Mouse (Mus musculus) kidney, adult 2 months (tissue): Measurements from ENCODE around the gene Sergef. TPM values are rescaled to one million over a fixed set of nuclear protein-coding genes. Genes with fewer than 3 reads are reported as not detected.

ENCODE experiments used
- DNase-seq: peaks from one replicate; pipeline ENCODE4 v3.0.0; 2021
- H3K27ac ChIP-seq: fragments of 200-500 bp; 2 replicates; pipeline ENCODE4 v1.5.1; 2012; ENCODE audit warnings: low read depth, low read length, control low read depth, inconsistent platforms; ENCODE audit not compliant: insufficient read depth
- H3K27me3 ChIP-seq: fragments of 200-500 bp; replicated peaks from 2 replicates; pipeline ENCODE4 v1.6.1; 2012; ENCODE audit warnings: mild to moderate bottlenecking, moderate library complexity, low read length, inconsistent platforms; ENCODE audit not compliant: control insufficient read depth, insufficient read depth
- H3K36me3 ChIP-seq: fragments of 200-500 bp; 2 replicates; pipeline ENCODE4 v1.6.1; 2012; ENCODE audit warnings: mild to moderate bottlenecking, moderate library complexity, low read length, inconsistent platforms; ENCODE audit not compliant: control insufficient read depth, insufficient read depth
- H3K4me1 ChIP-seq: fragments of 200-500 bp; 2 replicates; pipeline ENCODE4 v1.6.1; 2011; ENCODE audit warnings: low read length; ENCODE audit not compliant: control insufficient read depth, insufficient read depth
- H3K4me3 ChIP-seq: fragments of 200-500 bp; 2 replicates; pipeline ENCODE4 v1.5.1; 2011; ENCODE audit warnings: mild to moderate bottlenecking, low read depth, low read length, control low read depth; ENCODE audit not compliant: insufficient read depth
- CTCF ChIP-seq: fragments of 200-500 bp; conservative IDR thresholded peaks from 2 replicates; pipeline ENCODE4 v1.5.1; 2011; ENCODE audit warnings: low read depth, mild to moderate bottlenecking, control low read depth, low read length, moderate library complexity, mixed read lengths; ENCODE audit not compliant: insufficient read depth, insufficient read length
- POLR2A ChIP-seq: fragments of 200-500 bp; IDR thresholded peaks from one replicate; pipeline ENCODE4 v1.6.1; 2011; ENCODE audit warnings: low read depth, low read length, control low read depth
- WGBS: fragments of 180-500 bp; shearing (Covaris S2); methylation state at CpG from one replicate; pipeline ENCODE4 v1.1.7; 2018; 5-methylcytosine and 5-hydroxymethylcytosine counted together
- polyA plus RNA-seq: library from polyadenylated mRNA; depleted of rRNA; stranded (reverse); fragments of >200 nt; gene quantifications from 2 replicates; pipeline ENCODE4 v1.2.3, GENCODE M21; 2012

Gene Sergef
- polyA plus RNA-seq, 1 experiment = 16.8 TPM

- H3K27ac ChIP-seq = no peak overlapping the region
- H3K4me3 ChIP-seq = no peak overlapping the region
- no peaks in the 10 kb centered on the region for H3K36me3 ChIP-seq
- TF ChIP-seq POLR2A = no peak
- no peak for TF ChIP-seq CTCF
- 85% methylated on average over 9 of the region's 9 CpGs for WGBS
- H3K4me1 ChIP-seq = no peaks in the 10 kb centered on the region
- DNase-seq = no peak
- H3K27me3 ChIP-seq = no peaks in the 10 kb centered on the region
These were observed 103.0 kb downstream of the Sergef start for GRCm38 (mm10) chr7:46536456-46537097.

GRCm38 (mm10) chr7:46535429-46535799 is 104.2 kb downstream of the Sergef start:
- DNase-seq = peak; percentile 37
- no peaks in the 10 kb centered on the region for H3K27me3 ChIP-seq
- H3K36me3 ChIP-seq = no peaks in the 10 kb centered on the region
- TF ChIP-seq CTCF (no peak; the same call in 1 of the 2 replicates), POLR2A (no peak)
- no peaks in the 10 kb centered on the region for H3K4me1 ChIP-seq
- H3K27ac ChIP-seq = no peak overlapping the region
- WGBS = 47% methylated on average over 10 of the region's 10 CpGs
- H3K4me3 ChIP-seq = no peak overlapping the region

- TF ChIP-seq CTCF (no peak), POLR2A (no peak)
- no peak overlapping the region for H3K27ac ChIP-seq
- WGBS = 89% methylated on average over 11 of the region's 11 CpGs
These were observed 104.7 kb downstream of the Sergef start for GRCm38 (mm10) chr7:46534767-46535428.

GRCm38 (mm10) chr7:46533518-46533917 is 106.1 kb downstream of the Sergef start:
- 89% methylated on average over 11 of the region's 11 CpGs for WGBS
- H3K4me1 ChIP-seq = no peaks in the 10 kb centered on the region

More at GRCm38 (mm10) chr7:46534767-46535428, 104.7 kb downstream of the Sergef start:
- no peak overlapping the region for H3K4me3 ChIP-seq
- no peaks in the 10 kb centered on the region for H3K27me3 ChIP-seq
- no peaks in the 10 kb centered on the region for H3K4me1 ChIP-seq
- H3K36me3 ChIP-seq = no peaks in the 10 kb centered on the region
- no peak for DNase-seq

GRCm38 (mm10) chr7:46531345-46531744 is 108.3 kb downstream of the Sergef start:
- 74% methylated on average over 5 of the region's 5 CpGs for WGBS
- Histone ChIP-seq H3K27ac (no peak overlapping the region), H3K4me1 (no peaks in the 10 kb centered on the region), H3K4me3 (no peak overlapping the region), H3K36me3 (no peaks in the 10 kb centered on the region), H3K27me3 (no peaks in the 10 kb centered on the region)
- DNase-seq = no peak
- TF ChIP-seq POLR2A = no peak
- no peak for TF ChIP-seq CTCF

More at GRCm38 (mm10) chr7:46533518-46533917, 106.1 kb downstream of the Sergef start:
- TF ChIP-seq CTCF (no peak), POLR2A (no peak)
- H3K27ac ChIP-seq = no peak overlapping the region
- DNase-seq = no peak
- H3K4me3 ChIP-seq = no peak overlapping the region
- H3K36me3 ChIP-seq = no peaks in the 10 kb centered on the region
- H3K27me3 ChIP-seq = no peaks in the 10 kb centered on the region

GRCm38 (mm10) chr7:46529930-46530329 is 109.7 kb downstream of the Sergef start:
- no peak for DNase-seq
- no peaks in the 10 kb centered on the region for H3K4me1 ChIP-seq
- 70% methylated on average over 8 of the region's 8 CpGs for WGBS
- no peaks in the 10 kb centered on the region for H3K27me3 ChIP-seq
- TF ChIP-seq CTCF (no peak), POLR2A (no peak)
- no peaks in the 10 kb centered on the region for H3K36me3 ChIP-seq
- no peak overlapping the region for H3K4me3 ChIP-seq
- H3K27ac ChIP-seq = no peak overlapping the region

GRCm38 (mm10) chr7:46529259-46529658 is 110.3 kb downstream of the Sergef start:
- Histone ChIP-seq H3K36me3 (no peaks in the 10 kb centered on the region), H3K27me3 (no peaks in the 10 kb centered on the region), H3K27ac (no peak overlapping the region), H3K4me1 (no peaks in the 10 kb centered on the region), H3K4me3 (no peak overlapping the region)
- TF ChIP-seq POLR2A = no peak
- TF ChIP-seq CTCF = no peak
- DNase-seq = no peak
- 95% methylated on average over 5 of the region's 5 CpGs for WGBS
